Mouse (Mus musculus) MEL (cell line): ENCODE data around the gene Proser3. TPM values are rescaled to one million over a fixed set of nuclear protein-coding genes. Genes with fewer than 3 reads are reported as not detected.

Source experiments
- DNase-seq: peaks from one replicate; pipeline ENCODE4 v3.0.0; 2011; ENCODE audit warnings: low read depth, low spot score
- H3K27ac ChIP-seq: 2 replicates; pipeline ENCODE4 v1.5.1; 2012; ENCODE audit warnings: low read depth, mild to moderate bottlenecking, control low read depth, low read length, moderate library complexity; ENCODE audit not compliant: control insufficient read depth
- H3K27me3 ChIP-seq, 2 experiments: fragments of 150-350 bp in 1 of 2; sonication (generic) in 1 of 2; 2 replicates each; pipeline ENCODE4 v1.6.1; 2012; ENCODE audit warnings: low read length in 2 of 2, mild to moderate bottlenecking in 2 of 2, improper control_type of control experiment in 1 of 2, moderate library complexity in 1 of 2; ENCODE audit not compliant: insufficient read depth in 2 of 2, control insufficient read depth in 1 of 2
- H3K36me3 ChIP-seq, 2 experiments: 2 replicates each; pipeline ENCODE4 v1.6.1; 2012 to 2014; ENCODE audit warnings: low read length in 2 of 2, improper control_type of control experiment in 1 of 2, inconsistent platforms in 1 of 2, mild to moderate bottlenecking in 1 of 2; ENCODE audit not compliant: insufficient read depth in 2 of 2, control insufficient read depth in 1 of 2
- H3K4me1 ChIP-seq, 2 experiments: fragments of 150-350 bp in 1 of 2; sonication (generic) in 1 of 2; 2 replicates each; pipeline ENCODE4 v1.6.1; 2012; ENCODE audit warnings: low read length in 2 of 2, improper control_type of control experiment in 1 of 2, mild to moderate bottlenecking in 1 of 2; ENCODE audit not compliant: insufficient read depth in 2 of 2, control insufficient read depth in 1 of 2
- H3K4me3 ChIP-seq, 2 experiments: fragments of 150-350 bp in 1 of 2; sonication (generic) in 1 of 2; 2 replicates each; pipeline ENCODE4 v1.5.1; 2012; ENCODE audit warnings: low read depth in 2 of 2, low read length in 2 of 2, mild to moderate bottlenecking in 2 of 2, moderate library complexity in 2 of 2, control low read depth in 1 of 2, improper control_type of control experiment in 1 of 2; ENCODE audit not compliant: control insufficient read depth in 1 of 2, insufficient read depth in 1 of 2
- H3K79me2 ChIP-seq: 2 replicates; pipeline ENCODE4 v1.6.1; 2012; ENCODE audit warnings: mild to moderate bottlenecking, low read length, moderate library complexity; ENCODE audit not compliant: control insufficient read depth, poor library complexity, insufficient read depth
- H3K9ac ChIP-seq: 2 replicates; pipeline ENCODE4 v1.6.1; 2012; ENCODE audit warnings: low read depth, mild to moderate bottlenecking, control low read depth, low read length, moderate library complexity; ENCODE audit not compliant: control insufficient read depth, poor library complexity, severe bottlenecking
- H3K9me3 ChIP-seq: fragments of 150-350 bp; sonication (generic); replicated peaks from 2 replicates; pipeline ENCODE4 v1.6.1; 2012; ENCODE audit warnings: mild to moderate bottlenecking, low read length, improper control_type of control experiment, moderate library complexity; ENCODE audit not compliant: insufficient read depth
- CHD1 ChIP-seq: IDR thresholded peaks from 2 replicates; pipeline ENCODE4 v1.6.1; 2012; ENCODE audit warnings: low read depth, mild to moderate bottlenecking, inconsistent platforms, low read length, improper control_type of control experiment
- CTCF ChIP-seq, 3 experiments: IDR thresholded peaks in 2 of 3; conservative IDR thresholded peaks in 1 of 3; 2 replicates each; pipeline ENCODE4 v1.5.1; 2011 to 2012; ENCODE audit warnings: low read length in 3 of 3, low read depth in 2 of 3, mild to moderate bottlenecking in 2 of 3, improper control_type of control experiment in 1 of 3, inconsistent platforms in 1 of 3, mixed read lengths in 1 of 3, moderate library complexity in 1 of 3; ENCODE audit not compliant: control insufficient read depth in 1 of 3, insufficient read depth in 1 of 3, poor library complexity in 1 of 3, severe bottlenecking in 1 of 3
- E2F4 ChIP-seq: IDR thresholded peaks from 2 replicates; pipeline ENCODE4 v1.6.1; 2011; ENCODE audit warnings: low read depth, low read length, improper control_type of control experiment, borderline replicate concordance
- ELF1 ChIP-seq: IDR thresholded peaks from 2 replicates; pipeline ENCODE4 v1.6.1; 2014; ENCODE audit warnings: low read depth, mild to moderate bottlenecking, inconsistent platforms, low read length, improper control_type of control experiment, moderate library complexity
- EP300 ChIP-seq, 2 experiments: IDR thresholded peaks; 2 replicates each; pipeline ENCODE4 v1.6.1; 2011; ENCODE audit warnings: improper control_type of control experiment in 2 of 2, low read length in 2 of 2, low read depth in 1 of 2, mild to moderate bottlenecking in 1 of 2
- ETS1 ChIP-seq: IDR thresholded peaks from 2 replicates; pipeline ENCODE4 v1.6.1; 2012; ENCODE audit warnings: low read depth, mild to moderate bottlenecking, inconsistent platforms, low read length, improper control_type of control experiment, moderate library complexity
- GATA1 ChIP-seq: IDR thresholded peaks from 2 replicates; pipeline ENCODE4 v1.6.1; 2011; ENCODE audit warnings: low read depth, low read length, improper control_type of control experiment
- HCFC1 ChIP-seq: IDR thresholded peaks from 2 replicates; pipeline ENCODE4 v1.6.1; 2012; ENCODE audit warnings: low read depth, mild to moderate bottlenecking, inconsistent platforms, low read length, improper control_type of control experiment, moderate library complexity
- KAT2A ChIP-seq: conservative IDR thresholded peaks from 2 replicates; pipeline ENCODE4 v1.6.1; 2012; ENCODE audit warnings: low read depth, low read length, improper control_type of control experiment, inconsistent platforms
- MAFK ChIP-seq: IDR thresholded peaks from 2 replicates; pipeline ENCODE4 v1.6.1; 2011; ENCODE audit warnings: low read depth, mild to moderate bottlenecking, low read length, improper control_type of control experiment, borderline replicate concordance
- MAX ChIP-seq: IDR thresholded peaks from 2 replicates; pipeline ENCODE4 v1.6.1; 2011; ENCODE audit warnings: low read length, improper control_type of control experiment
- MAZ ChIP-seq: IDR thresholded peaks from 2 replicates; pipeline ENCODE4 v1.6.1; 2012; ENCODE audit warnings: low read depth, mild to moderate bottlenecking, inconsistent platforms, low read length, improper control_type of control experiment
- MXI1 ChIP-seq: IDR thresholded peaks from 2 replicates; pipeline ENCODE4 v1.6.1; 2011; ENCODE audit warnings: mild to moderate bottlenecking, low read depth, low read length, improper control_type of control experiment
- MYB ChIP-seq: IDR thresholded peaks from 2 replicates; pipeline ENCODE4 v1.6.1; 2011; ENCODE audit warnings: mild to moderate bottlenecking, low read depth, low read length, improper control_type of control experiment
- MYC ChIP-seq: IDR thresholded peaks from 2 replicates; pipeline ENCODE4 v1.6.1; 2011; ENCODE audit warnings: low read depth, mild to moderate bottlenecking, low read length, improper control_type of control experiment, moderate library complexity
- NELFE ChIP-seq: IDR thresholded peaks from 2 replicates; pipeline ENCODE4 v1.6.1; 2011; ENCODE audit warnings: low read depth, low read length, improper control_type of control experiment
- NRF1 ChIP-seq: IDR thresholded peaks from 2 replicates; pipeline ENCODE4 v1.6.1; 2014; ENCODE audit warnings: low read depth, mild to moderate bottlenecking, inconsistent platforms, low read length, improper control_type of control experiment, moderate library complexity; ENCODE audit not compliant: poor library complexity, insufficient read depth, severe bottlenecking
- POLR2AphosphoS2 ChIP-seq: IDR thresholded peaks from 2 replicates; pipeline ENCODE4 v1.6.1; 2011; ENCODE audit warnings: low read length, improper control_type of control experiment
- RCOR1 ChIP-seq: IDR thresholded peaks from 2 replicates; pipeline ENCODE4 v1.6.1; 2012; ENCODE audit warnings: low read depth, mild to moderate bottlenecking, inconsistent platforms, low read length, improper control_type of control experiment
- SIN3A ChIP-seq: IDR thresholded peaks from 2 replicates; pipeline ENCODE4 v1.6.1; 2012; ENCODE audit warnings: low read length, improper control_type of control experiment, inconsistent platforms
- SMC3 ChIP-seq: IDR thresholded peaks from 2 replicates; pipeline ENCODE4 v1.6.1; 2011; ENCODE audit warnings: low read depth, low read length, improper control_type of control experiment
- TBP ChIP-seq: IDR thresholded peaks from 2 replicates; pipeline ENCODE4 v1.8.0; 2011; ENCODE audit warnings: low read depth, low read length, improper control_type of control experiment
- TCF12 ChIP-seq: IDR thresholded peaks from 2 replicates; pipeline ENCODE4 v1.6.1; 2014; ENCODE audit warnings: low read depth, mild to moderate bottlenecking, inconsistent platforms, low read length, improper control_type of control experiment, moderate library complexity
- USF1 ChIP-seq: IDR thresholded peaks from 2 replicates; pipeline ENCODE4 v1.6.1; 2014; ENCODE audit warnings: low read depth, mild to moderate bottlenecking, inconsistent platforms, low read length, improper control_type of control experiment, moderate library complexity
- USF2 ChIP-seq, 2 experiments: IDR thresholded peaks; 2 replicates each; pipeline ENCODE4 v1.6.1; 2011 to 2012; ENCODE audit warnings: improper control_type of control experiment in 2 of 2, low read length in 2 of 2, borderline replicate concordance in 1 of 2, inconsistent platforms in 1 of 2, low read depth in 1 of 2, mild to moderate bottlenecking in 1 of 2; ENCODE audit not compliant: insufficient read depth in 1 of 2
- ZC3H11A ChIP-seq: IDR thresholded peaks from 2 replicates; pipeline ENCODE4 v1.6.1; 2012; ENCODE audit warnings: low read depth, mild to moderate bottlenecking, inconsistent platforms, low read length, improper control_type of control experiment
- ZNF384 ChIP-seq: IDR thresholded peaks from 2 replicates; pipeline ENCODE4 v1.6.1; 2012; ENCODE audit warnings: low read depth, mild to moderate bottlenecking, inconsistent platforms, low read length, improper control_type of control experiment
- polyA plus RNA-seq, 2 experiments: library from polyadenylated mRNA; stranded (reverse) in 1 of 2; unstranded in 1 of 2; fragments of >175 nt in 1 of 2; fragments of >200 nt in 1 of 2; gene quantifications; 2 replicates each; pipeline versions ENCODE4 v1.2.1 to v1.2.4; 2012; ENCODE audit warnings: low replicate concordance in 2 of 2, low read depth in 1 of 2; ENCODE audit not compliant: insufficient read length in 2 of 2, insufficient read depth in 1 of 2, missing spikeins in 1 of 2
- total RNA-seq: library from RNA; depleted of rRNA; stranded (reverse); fragments of 300-350 nt; gene quantifications from 2 replicates; pipeline ENCODE4 v1.2.3, GENCODE M21; 2012

Gene Proser3
- total and polyA plus RNA-seq, 3 experiments, result 2.3 to 8.9 TPM; not detected in 1

DNA sequence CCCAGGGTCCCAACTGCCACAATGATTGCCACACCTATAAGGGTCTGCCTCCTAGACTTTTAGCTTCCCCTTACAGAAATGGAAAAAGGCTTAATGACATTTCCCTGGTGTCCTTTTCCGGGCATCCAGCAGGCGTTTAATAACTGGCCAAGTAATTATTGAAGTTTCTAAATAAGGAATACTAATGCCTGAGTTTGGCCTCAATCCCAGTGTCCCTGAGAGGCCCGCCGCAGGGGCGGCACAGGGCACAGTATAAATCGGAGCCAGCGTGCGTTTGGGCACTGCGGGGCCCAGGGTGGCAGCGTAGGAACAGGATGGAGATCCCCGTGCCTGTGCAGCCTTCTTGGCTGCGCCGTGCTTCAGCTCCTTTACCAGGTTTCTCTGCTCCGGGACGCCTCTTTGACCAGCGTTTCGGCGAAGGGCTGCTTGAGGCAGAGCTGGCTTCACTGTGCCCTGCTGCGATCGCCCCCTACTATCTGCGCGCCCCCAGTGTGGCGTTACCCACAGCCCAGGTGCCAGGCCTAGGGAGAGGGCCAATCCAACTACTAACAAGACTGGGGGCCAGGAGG lies 1.0 kb upstream of the Proser3 start:
- TF ChIP-seq EP300 (IDR thresholded peaks at IDR 0.05; ENCODE audit: low read depth in 1 of 2, low read length in 2 of 2) (peak in 1 of 2 experiments; percentile 14; a peak in 1 of 4 replicates), GATA1 (no peak), POLR2AphosphoS2 (no peak), TBP (0 out of 2 replicates have a peak, but pooled peaks have one; percentile 19), NELFE (no peak), MAZ (peak; percentile 52; the same call in 1 of the 2 replicates), USF2 (IDR thresholded peaks at IDR 0.05; ENCODE audit: borderline replicate concordance in 1 of 2, insufficient read depth in 1 of 2, low read depth in 1 of 2, low read length in 2 of 2) (no peak), MAFK (no peak), CHD1 (peak; percentile 82; the same call in 1 of the 2 replicates), MXI1 (peak; percentile 34; the same call in 1 of the 2 replicates), SIN3A (no peak; the same call in 1 of the 2 replicates), SMC3 (no peak)
- peak overlapping the region; percentile 89 for H3K27ac ChIP-seq
- no peaks in the 10 kb centered on the region for H3K27me3 ChIP-seq
- H3K9me3 ChIP-seq, result no peaks in the 10 kb centered on the region
- peaks cover 0 to 5% of the 10 kb centered on the region in 2 experiments; a peak in 1 of 4 replicates for H3K4me1 ChIP-seq
- H3K9ac ChIP-seq, result peak overlapping the region; percentile 84
- no peak for DNase-seq
- peak overlapping the region; percentile 64 to 78 for H3K4me3 ChIP-seq
- H3K79me2 ChIP-seq, result peaks cover 2% of the 10 kb centered on the region; the same call in 1 of the 2 replicates
- peaks cover 0 to 5% of the 10 kb centered on the region in 2 experiments; a peak in 2 of 4 replicates for H3K36me3 ChIP-seq

DNA sequence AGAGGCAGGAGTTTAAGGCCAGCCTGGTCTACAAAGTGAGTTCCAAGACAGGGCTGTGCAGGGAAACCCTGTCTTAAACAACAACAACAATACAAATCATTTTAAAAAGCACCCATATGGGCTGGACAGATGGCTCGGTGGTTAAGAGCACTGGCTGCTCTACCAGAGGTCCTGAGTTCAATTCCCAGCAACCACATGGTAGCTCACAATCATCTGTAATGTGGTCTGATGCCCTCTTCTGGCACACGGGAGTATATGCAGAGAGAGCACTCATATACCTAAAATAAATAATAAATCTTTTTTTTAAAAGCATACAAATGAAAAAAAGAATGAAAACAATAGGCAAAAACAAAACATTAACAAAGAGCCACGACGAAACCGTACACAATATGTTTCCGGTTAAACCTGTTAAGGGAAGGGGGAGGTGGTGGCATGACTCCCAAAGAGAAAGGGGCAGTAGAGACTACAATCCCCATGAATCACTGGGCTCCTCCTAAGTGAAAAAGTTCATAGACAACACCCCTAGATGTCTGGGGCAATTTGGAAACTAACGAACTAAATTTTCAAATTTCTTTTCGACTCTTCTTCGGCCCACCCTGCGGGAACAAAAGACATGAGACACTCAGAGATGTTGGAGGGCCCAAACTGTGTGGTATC lies 526 bp downstream of the Proser3 start:
- Histone ChIP-seq H3K9me3 (no peaks in the 10 kb centered on the region), H3K9ac (peak overlapping the region; percentile 81), H3K4me1 (peaks cover 0 to 5% of the 10 kb centered on the region in 2 experiments; a peak in 1 of 4 replicates), H3K79me2 (peaks cover 2% of the 10 kb centered on the region; the same call in 1 of the 2 replicates), H3K36me3 (peaks cover 0 to 5% of the 10 kb centered on the region in 2 experiments; a peak in 2 of 4 replicates), H3K27ac (peak overlapping the region; percentile 93), H3K27me3 (no peaks in the 10 kb centered on the region), H3K4me3 (peak overlapping the region; percentile 48 to 71)
- peak; percentile 89 for DNase-seq
- peak; percentile 91 for TF ChIP-seq HCFC1
- TF ChIP-seq MAX, result peak; percentile 64
- peak; percentile 87 for TF ChIP-seq TBP
- peak; percentile 26; the same call in 1 of the 2 replicates for TF ChIP-seq RCOR1
- TF ChIP-seq MAFK, result no peak
- 0 out of 2 replicates have a peak, but pooled peaks have one; percentile 41 for TF ChIP-seq E2F4
- no peak for TF ChIP-seq ETS1
- peak; percentile 89 for TF ChIP-seq MYC
- TF ChIP-seq KAT2A, result peak; percentile 76
- TF ChIP-seq MYB, result no peak
- peak; percentile 36; the same call in 1 of the 2 replicates for TF ChIP-seq ZNF384
- no peak for TF ChIP-seq NRF1
- no peak; the same call in 1 of the 2 replicates for TF ChIP-seq SIN3A
- 0 out of 2 replicates have a peak, but pooled peaks have one; percentile 12 for TF ChIP-seq TCF12
- TF ChIP-seq CTCF (IDR thresholded peaks at IDR 0.05 in 2 of 3, conservative IDR thresholded peaks at IDR 0.05 in 1 of 3; ENCODE audit: control insufficient read depth in 1 of 3, insufficient read depth in 1 of 3, low read depth in 2 of 3, low read length in 3 of 3, poor library complexity in 1 of 3, severe bottlenecking in 1 of 3), result peak in 2 of 3 experiments; percentile 25 to 45; a peak in 4 of 6 replicates
- peak; percentile 53 for TF ChIP-seq MXI1
- 0 out of 2 replicates have a peak, but pooled peaks have one; percentile 20 for TF ChIP-seq USF1
- TF ChIP-seq ZC3H11A, result no peak
- TF ChIP-seq SMC3, result peak; percentile 26; the same call in 1 of the 2 replicates
- no peak for TF ChIP-seq NELFE
- TF ChIP-seq ELF1, result 0 out of 2 replicates have a peak, but pooled peaks have one; percentile 4
- no peak for TF ChIP-seq CHD1
